Mouse (Mus musculus): ENCODE results near the gene Kdelr1. TPM values are rescaled to one million over a fixed set of nuclear protein-coding genes. Genes with fewer than 3 reads are reported as not detected.

Kdelr1 gene
- total RNA-seq, 2 experiments from 2014 or later: 103 to 109 TPM

- intact Hi-C loops (cut with DNase I): no loop called here
- DNase-seq: no peak
These were observed 36.6 kb downstream of the Kdelr1 start for GRCm38 (mm10) chr7:45909145-45909544.

GRCm38 (mm10) chr7:45914067-45914466 lies 41.5 kb downstream of the Kdelr1 start:
- no peak for DNase-seq
- intact Hi-C loops (cut with DNase I): no loop called here

GRCm38 (mm10) chr7:45915011-45915410 lies 42.4 kb downstream of the Kdelr1 start:
- no peak for DNase-seq
- intact Hi-C loops (cut with DNase I): no loop called here

GRCm38 (mm10) chr7:45916056-45917003 lies 43.8 kb downstream of the Kdelr1 start:
- intact Hi-C loops (cut with DNase I): no loop called here
- DNase-seq: peak; percentile 78 to 82

GRCm38 (mm10) chr7:45917004-45917704 lies 44.6 kb downstream of the Kdelr1 start:
- intact Hi-C loops (cut with DNase I): no loop called here
- DNase-seq: peak in 1 of 2 experiments; percentile 20

GRCm38 (mm10) chr7:45917926-45918325 lies 45.4 kb downstream of the Kdelr1 start:
- intact Hi-C loops (cut with DNase I): no loop called here
- no peak for DNase-seq

GRCm38 (mm10) chr7:45919083-45919671 lies 46.6 kb downstream of the Kdelr1 start:
- intact Hi-C loops (cut with DNase I): no loop called here

GRCm38 (mm10) chr7:45919761-45920160 lies 47.2 kb downstream of the Kdelr1 start:
- intact Hi-C loops (cut with DNase I): loop anchor here (2.0 to 5.0 kb wide), 2 partner anchors 23 to 107 kb away; partner anchors contain the start of genes Cyth2, Syngr4 and Tmem143

More at GRCm38 (mm10) chr7:45919083-45919671, 46.6 kb downstream of the Kdelr1 start:
- DNase-seq: peak in 1 of 2 experiments; percentile 39

GRCm38 (mm10) chr7:45920583-45921241 lies 48.1 kb downstream of the Kdelr1 start:
- DNase-seq: peak; percentile 24 to 39
- intact Hi-C loops (cut with DNase I): loop anchor here (2.0 to 5.0 kb wide), 2 partner anchors 24 to 108 kb away; partner anchors contain the start of genes Cyth2, Syngr4 and Tmem143

More at GRCm38 (mm10) chr7:45919761-45920160, 47.2 kb downstream of the Kdelr1 start:
- DNase-seq: no peak

GRCm38 (mm10) chr7:45921242-45921621 lies 48.7 kb downstream of the Kdelr1 start, which contains the start of gene Emp3:
Emp3 (minus strand) TSS chr7:45921404.
- intact Hi-C loops (cut with DNase I): loop anchor here (2.0 to 5.0 kb wide), 2 partner anchors 24 to 109 kb away; partner anchors contain the start of genes Cyth2, Syngr4 and Tmem143
- peak; percentile 63 to 68 for DNase-seq

GRCm38 (mm10) chr7:45921950-45922600 lies 49.5 kb downstream of the Kdelr1 start:
- no peak for DNase-seq
- intact Hi-C loops (cut with DNase I): loop anchor here (2.0 to 5.0 kb wide), 2 partner anchors 25 to 110 kb away; partner anchors contain the start of genes Cyth2, Syngr4 and Tmem143

GRCm38 (mm10) chr7:45922928-45923761 lies 50.6 kb downstream of the Kdelr1 start:
- DNase-seq: peak; percentile 94 to 95
- intact Hi-C loops (cut with DNase I): loop anchor here (5.0 kb wide), 1 partner anchor 111 kb away; the partner anchor contains the start of gene Cyth2

- DNase-seq: peak; percentile 81 to 84
- intact Hi-C loops (cut with DNase I): loop anchor here (2.0 to 5.0 kb wide), 2 partner anchors 51 to 112 kb away; partner anchors contain the start of genes Cyth2 and Kdelr1
These were observed 51.3 kb downstream of the Kdelr1 start, which contains the start of gene Ccdc114 for GRCm38 (mm10) chr7:45923762-45924428. Ccdc114 (plus strand) TSS chr7:45924072.

GRCm38 (mm10) chr7:45924429-45924816 lies 51.9 kb downstream of the Kdelr1 start:
- peak; percentile 31 to 47 for DNase-seq
- intact Hi-C loops (cut with DNase I): loop anchor here (2.0 to 5.0 kb wide), 2 partner anchors 52 to 112 kb away; partner anchors contain the start of genes Cyth2 and Kdelr1

- DNase-seq: peak in 1 of 2 experiments; percentile 19
- intact Hi-C loops (cut with DNase I): no loop called here
These were observed 56.2 kb downstream of the Kdelr1 start for GRCm38 (mm10) chr7:45928626-45929295.

GRCm38 (mm10) chr7:45929688-45930087 lies 57.1 kb downstream of the Kdelr1 start:
- intact Hi-C loops (cut with DNase I): loop anchor here (5.0 kb wide), 1 partner anchor 127 kb away; no protein-coding TSS in a partner anchor
- no peak for DNase-seq
